Comparison of ENCODE assay signal across 16 mouse cellular contexts in genomic region chr13:92743337-92743736, GRCm38 (mm10). TPM values are rescaled to one million over a fixed set of nuclear protein-coding genes. Genes with fewer than 3 reads are reported as not detected.
DNase-seq lines count a peak whose midpoint lies in the region; ATAC-seq and TF ChIP-seq lines count a peak whose summit lies in the region.
"Had no signal": no experiment of that assay in that cellular context is flagged by ENCODE, and none has a peak within 500 bp of the region (broad histone marks: within the 10 kb centered on the region; RNA-seq: fewer than 3 reads in every experiment).

No protein-coding gene starts in this region.

- no peak for TF ChIP-seq RAD21 in MEL (IDR thresholded peaks at IDR 0.05; ENCODE audit: low read depth, low read length)

- no peak overlapping the region for H3K4me3 ChIP-seq in heart, embryonic 13.5 days
- peak overlapping the region; percentile 27 to 33 for H3K4me3 ChIP-seq in MEL (ENCODE audit: control insufficient read depth in 1 of 2, insufficient read depth in 1 of 2, low read depth in 2 of 2, low read length in 2 of 2)
- H3K4me3 ChIP-seq in liver, embryonic 16.5 days (ENCODE audit: low read depth, low read length) = peak overlapping the region; percentile 21; the same call in 1 of the 2 replicates
- no peak overlapping the region for H3K4me3 ChIP-seq in hindbrain, embryonic 16.5 days (ENCODE audit: low read length)
- H3K4me3 ChIP-seq: embryonic facial prominence, embryonic 10.5 days; hindbrain, embryonic 12.5 days; limb, embryonic 15.5 days; neural tube, embryonic 15.5 days had no signal

- peak; percentile 58 to 79 for TF ChIP-seq EP300 in MEL (IDR thresholded peaks at IDR 0.05; ENCODE audit: low read depth in 1 of 2, low read length in 2 of 2)

- WGBS in heart, embryonic 13.5 days = 41% methylated on average over 5 of the region's 5 CpGs
- WGBS in liver, embryonic 16.5 days (ENCODE audit: insufficient replicate concordance) = 23% methylated on average over 5 of the region's 5 CpGs
- 79% methylated on average over 5 of the region's 5 CpGs for WGBS in hindbrain, embryonic 16.5 days

- intact Hi-C loops in gastrocnemius, postnatal 36 days (cut with DNase I) = no loop called here

- TF ChIP-seq POLR2A in MEL (IDR thresholded peaks at IDR 0.05; ENCODE audit: control insufficient read depth in 1 of 2, insufficient read depth in 1 of 2, low read depth in 1 of 2, low read length in 2 of 2, poor library complexity in 1 of 2) = peak; percentile 18 to 62; a peak in 2 of 4 replicates

- DNase-seq in heart, adult 18-20 months = no peak
- DNase-seq in MEL (ENCODE audit: low read depth, low spot score) = peak; percentile 90
- DNase-seq in gastrocnemius, postnatal 36 days = no peak
- DNase-seq in cerebellum, postnatal 14 days = no peak
- DNase-seq: cerebellum, adult 9-11 months; gastrocnemius, postnatal 14 days; kidney, adult 2 months; thymus, adult 18-20 months had no signal

- no peak; a peak in 1 of 6 replicates for TF ChIP-seq CTCF in MEL (IDR thresholded peaks at IDR 0.05 in 2 of 3, conservative IDR thresholded peaks at IDR 0.05 in 1 of 3; ENCODE audit: control insufficient read depth in 1 of 3, insufficient read depth in 1 of 3, low read depth in 2 of 3, low read length in 3 of 3, poor library complexity in 1 of 3, severe bottlenecking in 1 of 3)

- H3K27me3 ChIP-seq in heart, embryonic 13.5 days (replicated peaks) = no peaks in the 10 kb centered on the region
- no peaks in the 10 kb centered on the region for H3K27me3 ChIP-seq in MEL (ENCODE audit: control insufficient read depth in 1 of 2, insufficient read depth in 2 of 2, low read length in 2 of 2)
- no peaks in the 10 kb centered on the region; the same call in 1 of the 2 replicates for H3K27me3 ChIP-seq in liver, embryonic 16.5 days (ENCODE audit: control insufficient read depth, insufficient read depth, low read depth, low read length)
- H3K27me3 ChIP-seq in hindbrain, embryonic 16.5 days (replicated peaks; ENCODE audit: control insufficient read depth, insufficient read depth, low read length) = no peaks in the 10 kb centered on the region; the same call in 1 of the 2 replicates
- H3K27me3 ChIP-seq: hindbrain, embryonic 12.5 days; limb, embryonic 15.5 days; neural tube, embryonic 15.5 days had no signal

- H3K9ac ChIP-seq in heart, embryonic 13.5 days = no peak overlapping the region
- peak overlapping the region; percentile 67 for H3K9ac ChIP-seq in MEL (ENCODE audit: control insufficient read depth, low read depth, low read length, poor library complexity, severe bottlenecking)
- H3K9ac ChIP-seq in liver, embryonic 16.5 days (ENCODE audit: low read depth, low read length) = peak overlapping the region; percentile 50
- no peak overlapping the region for H3K9ac ChIP-seq in hindbrain, embryonic 16.5 days (ENCODE audit: low read depth, low read length)
- H3K9ac ChIP-seq: hindbrain, embryonic 12.5 days; limb, embryonic 15.5 days; neural tube, embryonic 15.5 days had no signal

- no peaks in the 10 kb centered on the region for H3K9me3 ChIP-seq in heart, embryonic 13.5 days
- no peaks in the 10 kb centered on the region for H3K9me3 ChIP-seq in MEL (replicated peaks; ENCODE audit: insufficient read depth, low read length)
- H3K9me3 ChIP-seq in liver, embryonic 16.5 days (replicated peaks; ENCODE audit: control insufficient read depth, low read length) = no peaks in the 10 kb centered on the region
- no peaks in the 10 kb centered on the region for H3K9me3 ChIP-seq in hindbrain, embryonic 16.5 days (ENCODE audit: control insufficient read depth, low read length)
- H3K9me3 ChIP-seq: embryonic facial prominence, embryonic 10.5 days; hindbrain, embryonic 12.5 days; limb, embryonic 15.5 days; neural tube, embryonic 15.5 days had no signal

- no peak for ATAC-seq in heart, embryonic 13.5 days (ENCODE audit: extremely low read depth, insufficient number of reproducible peaks, low FRiP score, low TSS enrichment)
- peak; percentile 57; the same call in 1 of the 2 replicates for ATAC-seq in common myeloid progenitor, adult 5-6 weeks (replicated peaks; ENCODE audit: low read depth, poor library complexity, severe bottlenecking)
- peak; percentile 99 for ATAC-seq in liver, embryonic 16.5 days (ENCODE audit: low read depth)
- ATAC-seq in hindbrain, embryonic 16.5 days = no peak

- H3K27ac ChIP-seq in heart, embryonic 13.5 days (replicated peaks) = no peak overlapping the region
- peak overlapping the region; percentile 90 for H3K27ac ChIP-seq in MEL (ENCODE audit: control insufficient read depth, low read depth, low read length)
- peak overlapping the region; percentile 85 for H3K27ac ChIP-seq in liver, embryonic 16.5 days (ENCODE audit: low read length)
- no peak overlapping the region for H3K27ac ChIP-seq in hindbrain, embryonic 16.5 days (ENCODE audit: low read depth, low read length)
- H3K27ac ChIP-seq: embryonic facial prominence, embryonic 10.5 days; hindbrain, embryonic 12.5 days; limb, embryonic 15.5 days; neural tube, embryonic 15.5 days had no signal

- H3K36me3 ChIP-seq in heart, embryonic 13.5 days = no peaks in the 10 kb centered on the region
- H3K36me3 ChIP-seq in MEL (ENCODE audit: control insufficient read depth in 1 of 2, insufficient read depth in 2 of 2, low read length in 2 of 2) = peaks cover 0 to 8% of the 10 kb centered on the region in 2 experiments; a peak in 2 of 4 replicates
- H3K36me3 ChIP-seq in liver, embryonic 16.5 days (ENCODE audit: control insufficient read depth, insufficient read depth) = no peaks in the 10 kb centered on the region
- H3K36me3 ChIP-seq in hindbrain, embryonic 16.5 days (ENCODE audit: control insufficient read depth, insufficient read depth, low read length) = no peaks in the 10 kb centered on the region
- H3K36me3 ChIP-seq: embryonic facial prominence, embryonic 10.5 days; hindbrain, embryonic 12.5 days; limb, embryonic 15.5 days; neural tube, embryonic 15.5 days had no signal

- peaks cover 6% of the 10 kb centered on the region for H3K4me1 ChIP-seq in heart, embryonic 13.5 days
- peaks cover 3 to 10% of the 10 kb centered on the region in 2 experiments for H3K4me1 ChIP-seq in MEL (ENCODE audit: control insufficient read depth in 1 of 2, insufficient read depth in 2 of 2, low read length in 2 of 2)
- H3K4me1 ChIP-seq in liver, embryonic 16.5 days (ENCODE audit: control insufficient read depth, low read depth, low read length) = peaks cover 29% of the 10 kb centered on the region
- no peaks in the 10 kb centered on the region for H3K4me1 ChIP-seq in hindbrain, embryonic 16.5 days (ENCODE audit: control insufficient read depth, insufficient read depth, low read depth, low read length)
- H3K4me1 ChIP-seq: embryonic facial prominence, embryonic 10.5 days; limb, embryonic 15.5 days had no signal

- H3K79me2 ChIP-seq in MEL (ENCODE audit: control insufficient read depth, insufficient read depth, low read length, poor library complexity) = no peaks in the 10 kb centered on the region

- H3K4me2 ChIP-seq in heart, embryonic 13.5 days = 0 out of 2 replicates have a peak overlapping the region, but pooled peaks have one; percentile 4
- peak overlapping the region; percentile 53 for H3K4me2 ChIP-seq in liver, embryonic 16.5 days (ENCODE audit: low read depth, low read length)
- H3K4me2 ChIP-seq in hindbrain, embryonic 16.5 days (ENCODE audit: low read length) = no peak overlapping the region
- H3K4me2 ChIP-seq: hindbrain, embryonic 12.5 days; limb, embryonic 15.5 days; neural tube, embryonic 15.5 days had no signal

TF ChIP-seq in MEL, 35 proteins besides CTCF, POLR2A, EP300 and RAD21:
- TF ChIP-seq TBP (IDR thresholded peaks at IDR 0.05; ENCODE audit: low read depth, low read length) = peak; percentile 43; the same call in 1 of the 2 replicates
- peak; percentile 12; the same call in 1 of the 2 replicates for TF ChIP-seq NELFE (IDR thresholded peaks at IDR 0.05; ENCODE audit: low read depth, low read length)
- TF ChIP-seq TAL1 (IDR thresholded peaks at IDR 0.05; ENCODE audit: low read length) = peak; percentile 71
- peak; percentile 17; the same call in 1 of the 2 replicates for TF ChIP-seq ZMIZ1 (IDR thresholded peaks at IDR 0.05; ENCODE audit: low read depth, low read length)
- peak; percentile 46; the same call in 1 of the 2 replicates for TF ChIP-seq ETS1 (IDR thresholded peaks at IDR 0.05; ENCODE audit: low read depth, low read length)
- TF ChIP-seq GATA1 (IDR thresholded peaks at IDR 0.05; ENCODE audit: low read depth, low read length) = peak; percentile 78
- peak; percentile 48; the same call in 1 of the 2 replicates for TF ChIP-seq TCF12 (IDR thresholded peaks at IDR 0.05; ENCODE audit: low read depth, low read length)
- TF ChIP-seq MAFK (IDR thresholded peaks at IDR 0.05; ENCODE audit: borderline replicate concordance, low read depth, low read length) = no peak
- TF ChIP-seq MXI1 (IDR thresholded peaks at IDR 0.05; ENCODE audit: low read depth, low read length) = peak; percentile 44; the same call in 1 of the 2 replicates
- TF ChIP-seq ELF1 (IDR thresholded peaks at IDR 0.05; ENCODE audit: low read depth, low read length) = peak; percentile 48; the same call in 1 of the 2 replicates
- TF ChIP-seq NRF1 (IDR thresholded peaks at IDR 0.05; ENCODE audit: insufficient read depth, low read depth, low read length, poor library complexity, severe bottlenecking) = no peak
- peak; percentile 60; the same call in 1 of the 2 replicates for TF ChIP-seq RCOR1 (IDR thresholded peaks at IDR 0.05; ENCODE audit: low read depth, low read length)
- no peak for TF ChIP-seq MEF2A (IDR thresholded peaks at IDR 0.05; ENCODE audit: extremely low read depth, insufficient replicate concordance, low read depth, low read length, poor library complexity, severe bottlenecking)

RNA-seq across cellular contexts. Expression of gene Thbs4, which starts 51.3 kb away (rescaled TPM):
- polyA plus RNA-seq in heart, embryonic 13.5 days (2015; fragmentation: Nextera tagmentation; extraction: Ambion mirVana) = 31.0 and 36.8 TPM in 2 replicates
- total RNA-seq in heart, adult 18-20 months (2021) = 1 to 10 TPM; 4.5 to 5.3 TPM
- total RNA-seq in MEL (2012; rRNA removed) = not detected in 2 replicates
- polyA plus RNA-seq in MEL (2012; ENCODE audit: insufficient read depth in 1 of 2, insufficient read length in 2 of 2, low read depth in 1 of 2, low replicate concordance in 2 of 2, missing spikeins in 1 of 2) = not detected
- not detected in 2 replicates for total RNA-seq in common myeloid progenitor, adult 5-6 weeks (2017)
- polyA plus RNA-seq in liver, embryonic 16.5 days (2015; fragmentation: Nextera tagmentation; extraction: Ambion mirVana) = 0.19 and 0.20 TPM in 2 replicates
- total RNA-seq in gastrocnemius, postnatal 36 days (2021) = 100 to 1,000 TPM in 1 of 2 experiments, 10 to 100 TPM in 1; 87.5 to 122 TPM
- polyA plus RNA-seq in hindbrain, embryonic 16.5 days (2015; fragmentation: Nextera tagmentation; extraction: Ambion mirVana) = 2.3 and 6.0 TPM in 2 replicates

Comparison
In these comparisons a context has a peak if more than half of its experiments do, and no peak if none do; other contexts are left out.
1. ATAC-seq: peak in common myeloid progenitor, adult 5-6 weeks (single experiment) and liver, embryonic 16.5 days (single experiment); none in heart, embryonic 13.5 days (single experiment) and hindbrain, embryonic 16.5 days (single experiment).
2. H3K27ac ChIP-seq: peak in MEL (single experiment) and liver, embryonic 16.5 days (single experiment); none in heart, embryonic 13.5 days (single experiment) and hindbrain, embryonic 16.5 days (single experiment).
3. H3K4me3 ChIP-seq: peak in MEL (2 of 2) and liver, embryonic 16.5 days (single experiment); none in heart, embryonic 13.5 days (single experiment) and hindbrain, embryonic 16.5 days (single experiment).
4. H3K9ac ChIP-seq: peak in MEL (single experiment) and liver, embryonic 16.5 days (single experiment); none in heart, embryonic 13.5 days (single experiment) and hindbrain, embryonic 16.5 days (single experiment).
5. RNA of gene Thbs4, which starts 51.3 kb away (total RNA-seq): 87.5 to 122 TPM in gastrocnemius, postnatal 36 days; 4.5 to 5.3 TPM in heart, adult 18-20 months, not detected in MEL and not detected in common myeloid progenitor, adult 5-6 weeks; every median in the first group is over 10 times any median in the second.